Mouse (Mus musculus): ENCODE results near the gene Prss12. TPM values are rescaled to one million over a fixed set of nuclear protein-coding genes. Genes with fewer than 3 reads are reported as not detected.
A peak's percentile ranks its signal among the peaks of the same experiment; 100 is the strongest.
"Not testable (repeated sequence)": the region's sequence is repeated elsewhere in the genome, so short reads cannot be mapped to it uniquely, and the experiment has no call there.

Gene Prss12
- total RNA-seq, 2 experiments from 2014 or later, result 7.6 to 9.6 TPM

- no peak for DNase-seq (ENCODE audit: low spot score in 2 of 2)
These were observed 15.6 kb downstream of the Prss12 start for GRCm38 (mm10) chr3:123462264-123462663.

- DNase-seq (ENCODE audit: low spot score in 2 of 2), result no peak
These were observed 30.1 kb downstream of the Prss12 start for GRCm38 (mm10) chr3:123476833-123477232.

- DNase-seq (ENCODE audit: low spot score in 2 of 2), result no peak
These were observed 34.6 kb downstream of the Prss12 start for GRCm38 (mm10) chr3:123481266-123481665.

GRCm38 (mm10) chr3:123491814-123492213 is 45.1 kb downstream of the Prss12 start:
- no peak for DNase-seq (ENCODE audit: low spot score in 2 of 2)

GRCm38 (mm10) chr3:123493163-123493562 is 46.5 kb downstream of the Prss12 start:
- no peak for DNase-seq (ENCODE audit: low spot score in 2 of 2)

DNA sequence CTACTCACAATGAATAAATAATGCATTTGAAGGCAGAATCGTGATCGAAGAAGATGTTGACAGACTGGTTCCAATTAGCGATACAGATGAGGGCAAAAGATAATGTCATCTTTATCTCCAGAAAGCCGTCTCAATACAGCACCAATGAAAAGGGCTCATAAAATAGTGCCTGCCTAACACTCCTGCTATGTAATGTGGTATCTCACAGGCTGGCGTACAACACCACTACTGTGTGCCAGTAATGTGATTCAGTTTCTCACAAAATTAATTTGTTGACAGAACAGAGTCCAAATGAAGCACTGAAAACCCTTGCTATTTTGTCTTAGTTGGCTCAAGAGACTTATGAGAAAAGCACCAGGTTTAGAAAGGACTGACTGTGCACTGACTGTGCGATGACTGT is 48.4 kb downstream of the Prss12 start:
- no peak for DNase-seq (ENCODE audit: low spot score in 2 of 2)

GRCm38 (mm10) chr3:123498787-123499186 is 52.1 kb downstream of the Prss12 start:
- DNase-seq (ENCODE audit: low spot score in 2 of 2), result no peak

- DNase-seq (ENCODE audit: low spot score in 2 of 2), result not testable (repeated sequence)
These were observed 55.1 kb downstream of the Prss12 start for GRCm38 (mm10) chr3:123501798-123502197.

GRCm38 (mm10) chr3:123503943-123504342 is 57.2 kb downstream of the Prss12 start:
- DNase-seq (ENCODE audit: low spot score in 2 of 2), result peak in 1 of 2 experiments; percentile 62

GRCm38 (mm10) chr3:123504783-123505182 is 58.1 kb downstream of the Prss12 start:
- no peak for DNase-seq (ENCODE audit: low spot score in 2 of 2)

- DNase-seq (ENCODE audit: low spot score in 2 of 2), result no peak
These were observed 59.3 kb downstream of the Prss12 start for GRCm38 (mm10) chr3:123505778-123506667.

GRCm38 (mm10) chr3:123506699-123507662 is 60.3 kb downstream of the Prss12 start:
- no peak for DNase-seq (ENCODE audit: low spot score in 2 of 2)

DNA sequence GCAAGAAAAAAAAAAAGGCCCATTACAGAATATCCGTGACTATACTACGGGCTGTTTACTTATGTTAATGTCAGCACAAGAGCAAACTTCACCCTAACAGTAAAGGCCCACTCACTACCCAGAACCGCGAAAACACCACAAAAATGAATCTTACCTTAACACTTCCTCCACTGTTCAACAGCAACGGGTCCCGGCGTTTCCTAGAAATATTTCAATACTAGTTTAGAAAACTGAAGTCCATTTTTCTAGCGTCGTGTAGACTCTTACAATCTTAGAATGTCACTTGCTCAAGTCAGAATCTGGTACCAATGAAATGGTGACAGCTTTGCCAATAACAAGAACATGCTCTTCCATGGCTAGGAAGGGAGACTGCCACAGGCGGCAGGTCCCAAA is 60.9 kb downstream of the Prss12 start:
- DNase-seq (ENCODE audit: low spot score in 2 of 2), result no peak

GRCm38 (mm10) chr3:123508056-123508674 is 61.5 kb downstream of the Prss12 start:
- DNase-seq (ENCODE audit: low spot score in 2 of 2), result peak; percentile 98 to 99

DNA sequence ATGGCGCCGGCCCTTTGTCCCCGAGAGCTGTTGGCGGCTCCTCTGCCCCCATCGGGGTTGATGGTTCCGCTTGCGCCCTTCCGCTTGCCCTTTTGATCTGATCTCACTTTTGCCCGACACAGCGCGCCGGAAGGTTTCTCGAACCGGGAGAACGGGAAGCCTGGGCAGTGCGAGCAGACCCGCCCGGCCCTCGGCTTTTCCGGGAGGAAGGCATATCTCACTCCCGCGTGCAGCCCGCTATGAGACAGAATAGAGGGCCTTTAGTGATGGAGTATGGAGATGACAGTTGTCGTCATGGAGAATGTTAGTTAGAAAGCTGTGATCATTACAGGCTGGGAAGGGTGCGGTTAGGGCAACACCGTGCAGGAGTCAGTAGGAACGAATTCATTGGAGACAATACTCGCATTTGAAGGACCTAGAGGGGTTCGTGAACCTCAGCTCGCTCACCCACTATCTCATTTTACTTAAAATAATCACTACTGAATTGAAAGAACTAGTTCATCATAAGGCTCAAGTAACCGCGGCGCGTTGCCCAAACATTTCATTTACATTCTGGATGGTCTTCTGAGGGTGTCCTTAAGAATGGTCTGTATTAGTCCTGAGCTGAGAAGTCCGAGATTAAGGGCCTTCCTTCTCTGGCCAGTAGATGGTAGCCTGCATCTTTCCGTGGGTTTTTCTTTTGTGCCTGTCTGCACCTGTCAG is 62.1 kb downstream of the Prss12 start:
- peak in 1 of 2 experiments; percentile 34 for DNase-seq (ENCODE audit: low spot score in 2 of 2)

DNA sequence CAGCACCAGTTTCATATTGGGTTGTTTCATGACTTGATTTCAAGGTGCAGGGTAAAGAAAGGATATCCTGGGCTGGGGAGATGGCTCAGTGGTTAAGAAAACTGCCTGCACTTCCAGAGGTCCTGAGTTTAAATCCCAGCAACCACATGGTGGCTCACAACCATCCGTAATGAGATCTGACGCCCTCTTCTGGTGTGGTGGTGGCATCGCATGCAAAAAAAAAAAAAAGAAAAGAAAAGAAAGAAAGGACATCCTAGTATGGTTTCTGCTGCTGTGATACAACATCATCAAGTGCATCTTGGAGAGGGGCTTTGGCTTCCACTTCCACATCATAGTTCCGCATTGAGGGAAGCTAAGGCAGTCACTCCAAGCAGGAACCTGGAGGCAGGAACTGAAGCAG is 65.1 kb downstream of the Prss12 start:
- DNase-seq (ENCODE audit: low spot score in 2 of 2), result no peak

GRCm38 (mm10) chr3:123514886-123515285 is 68.2 kb downstream of the Prss12 start:
- DNase-seq (ENCODE audit: low spot score in 2 of 2), result no peak

GRCm38 (mm10) chr3:123515600-123516359 is 69.1 kb downstream of the Prss12 start:
- peak in 1 of 2 experiments; percentile 79 for DNase-seq (ENCODE audit: low spot score in 2 of 2)

- peak in 1 of 2 experiments; percentile 68 for DNase-seq (ENCODE audit: low spot score in 2 of 2)
These were observed 70.1 kb downstream of the Prss12 start for GRCm38 (mm10) chr3:123516784-123517183.

Data from layer of hippocampus, postnatal 14 days (tissue).